Mouse (Mus musculus) adrenal gland, adult (tissue): ENCODE measurements around the gene Fcgr2b.
"Not testable (repeated sequence)": the region's sequence is repeated elsewhere in the genome, so short reads cannot be mapped to it uniquely, and the experiment has no call there.

Experiments used
- DNase-seq, 2 experiments: peaks; one replicate each; pipeline ENCODE4 v3.0.0; 2022 to 2023; ENCODE audit warnings: low spot score in 1 of 2; ENCODE audit not compliant: inconsistent age in 2 of 2

The Fcgr2b gene

GRCm38 (mm10) chr1:170976447-170976846, at the start of gene Fcgr2b:
TSS of gene Fcgr2b (minus strand) at chr1:170976547.
- no peak for DNase-seq

GRCm38 (mm10) chr1:171019311-171019950, 43.1 kb upstream of the Fcgr2b start:
- DNase-seq: peak; percentile 74 to 89

- peak in 1 of 2 experiments; percentile 43 for DNase-seq
Measured at GRCm38 (mm10) chr1:171018737-171019136, 42.4 kb upstream of the Fcgr2b start, which contains the start of gene Fcgr4. TSS of gene Fcgr4 (plus strand) at chr1:171018920.

- DNase-seq: peak; percentile 22 to 41
Measured at GRCm38 (mm10) chr1:171017468-171018158, 41.3 kb upstream of the Fcgr2b start.

DNA sequence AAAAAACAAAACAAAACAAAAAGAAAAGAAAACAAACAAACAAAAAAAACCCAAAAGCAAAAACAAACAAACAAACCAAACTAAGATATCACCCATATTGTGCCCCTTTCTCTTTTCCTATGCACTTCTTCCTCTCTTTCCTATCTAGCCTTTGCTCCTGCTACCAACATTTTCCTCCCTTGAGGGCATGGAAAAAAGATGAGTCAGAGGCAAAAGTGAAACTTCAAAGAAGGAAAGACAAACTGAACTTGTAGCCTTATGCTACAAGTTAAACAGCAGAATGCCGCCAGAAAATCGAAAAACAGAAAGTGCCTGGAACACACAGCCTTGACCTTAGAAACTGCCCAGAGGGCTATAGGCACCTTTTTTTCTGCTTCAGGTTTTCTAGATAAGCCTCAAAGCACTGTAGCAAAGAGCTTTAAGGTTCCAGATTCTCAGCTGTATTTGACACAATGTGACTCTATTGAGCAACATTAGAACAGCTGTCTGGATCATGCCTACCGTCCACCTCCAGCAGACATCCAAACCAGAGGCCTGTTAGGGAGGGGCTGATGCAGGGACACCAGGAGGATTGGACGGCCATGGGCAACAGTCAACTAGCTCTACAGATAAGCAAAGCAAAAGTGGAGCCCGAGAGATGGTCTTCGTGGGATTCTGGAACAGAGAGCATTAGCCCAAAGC, 40.5 kb upstream of the Fcgr2b start:
- DNase-seq: peak; percentile 43 to 82

DNA sequence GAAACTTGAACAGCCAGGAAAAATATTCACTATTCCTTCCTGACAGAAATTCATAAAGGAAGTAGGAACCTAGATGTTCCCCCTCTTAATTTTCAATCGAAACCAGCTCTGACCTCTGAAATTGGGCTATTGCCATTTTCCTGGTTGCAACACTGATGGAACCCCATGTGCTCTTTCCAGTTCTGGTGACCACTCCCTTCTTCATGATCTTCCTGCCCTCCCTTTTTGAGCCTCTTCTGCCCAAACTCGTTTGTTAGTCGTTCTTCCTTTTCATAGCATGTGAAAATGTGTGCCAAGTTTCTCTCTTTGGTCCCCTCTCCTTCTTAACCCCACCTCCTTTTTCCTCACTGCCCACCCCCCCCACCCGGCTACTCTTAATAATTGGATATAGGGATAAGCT, 35.4 kb upstream of the Fcgr2b start:
- no peak for DNase-seq

GRCm38 (mm10) chr1:171006905-171007304, 30.6 kb upstream of the Fcgr2b start:
- DNase-seq: no peak

- DNase-seq: no peak
Measured at GRCm38 (mm10) chr1:171006335-171006734, 30.0 kb upstream of the Fcgr2b start.

DNA sequence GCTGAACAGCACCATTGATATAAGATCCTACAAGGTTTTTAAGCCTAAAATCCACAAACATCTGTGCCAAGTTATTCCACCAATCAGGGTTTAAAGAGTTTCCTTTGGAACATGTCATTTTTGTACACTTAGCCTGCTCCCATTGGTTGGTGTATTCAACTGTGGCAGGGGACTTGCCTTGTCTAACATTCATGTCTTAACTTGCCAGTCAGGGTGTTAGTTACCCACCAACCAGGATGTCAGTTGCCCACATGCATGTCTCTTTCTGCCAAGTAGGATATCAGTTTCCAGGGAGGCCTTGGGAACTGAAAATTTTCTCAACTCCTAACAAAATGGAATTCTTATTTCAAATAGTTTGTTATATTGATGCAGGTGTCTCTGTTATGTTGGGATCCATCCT, 29.2 kb upstream of the Fcgr2b start:
- DNase-seq: no peak

GRCm38 (mm10) chr1:171005081-171005480, 28.7 kb upstream of the Fcgr2b start:
- no peak for DNase-seq

DNA sequence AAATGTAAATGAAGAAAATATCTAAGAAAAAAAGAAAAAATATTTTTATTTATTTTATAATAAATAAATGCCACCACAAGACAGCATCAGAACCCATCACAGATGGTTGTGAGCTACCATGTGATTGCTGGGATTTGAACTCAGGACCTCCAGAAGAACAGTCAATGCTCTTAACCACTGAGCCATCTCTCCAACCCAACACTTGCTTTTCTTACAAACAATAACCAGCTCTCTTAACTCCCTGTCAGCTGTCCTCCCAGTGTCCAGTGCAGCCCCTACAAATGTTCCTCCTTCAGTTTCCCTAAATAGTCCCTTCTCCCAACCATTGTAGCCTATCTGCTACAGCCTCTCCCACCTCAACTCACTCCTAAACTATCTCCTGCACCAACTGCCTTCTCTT, 23.5 kb upstream of the Fcgr2b start:
- DNase-seq: no peak

- peak; percentile 48 to 59 for DNase-seq
Measured at GRCm38 (mm10) chr1:170997756-170998655, 21.7 kb upstream of the Fcgr2b start.

DNA sequence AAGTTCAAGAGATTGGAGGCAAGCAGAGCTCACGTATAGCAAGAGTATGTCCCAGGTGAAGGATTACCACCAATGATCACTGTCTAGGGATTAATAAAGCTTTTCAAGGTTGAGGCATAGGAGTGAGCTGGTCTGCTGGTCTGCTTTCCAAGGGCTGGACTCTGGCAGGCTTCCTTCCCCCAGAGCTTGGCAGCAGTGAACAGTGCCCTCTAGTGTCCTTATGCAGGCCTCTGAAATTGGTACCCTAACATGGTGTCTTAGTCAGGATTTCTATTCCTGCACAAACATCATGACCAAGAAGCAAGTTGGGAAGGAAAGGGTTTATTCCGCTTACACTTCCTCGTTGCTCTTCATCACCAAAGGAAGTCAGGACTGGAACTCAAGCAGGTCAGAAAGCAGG, 20.4 kb upstream of the Fcgr2b start:
- DNase-seq: peak; percentile 72 to 91

GRCm38 (mm10) chr1:170996034-170996433, 19.7 kb upstream of the Fcgr2b start:
- no peak for DNase-seq

DNA sequence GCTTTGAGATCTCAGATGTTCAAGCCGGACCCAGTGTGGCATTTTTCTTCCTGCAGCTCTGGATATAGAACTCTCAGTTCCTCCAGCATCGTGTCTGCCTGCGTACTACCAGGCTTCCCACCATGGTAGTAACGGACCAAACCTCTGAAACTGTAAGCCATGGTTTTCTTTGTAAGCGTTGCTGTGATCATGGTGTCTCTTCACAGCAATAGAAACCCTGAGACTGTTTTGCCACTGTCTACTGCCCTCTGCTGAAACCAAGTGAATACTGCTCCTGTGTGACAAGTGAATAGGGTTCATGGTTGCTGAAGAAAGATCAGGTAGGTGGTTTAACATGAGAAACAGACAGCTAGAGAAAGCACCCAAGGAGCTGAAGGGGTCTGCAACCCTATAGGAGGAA, 16.2 kb upstream of the Fcgr2b start:
- peak; percentile 37 to 81 for DNase-seq

DNA sequence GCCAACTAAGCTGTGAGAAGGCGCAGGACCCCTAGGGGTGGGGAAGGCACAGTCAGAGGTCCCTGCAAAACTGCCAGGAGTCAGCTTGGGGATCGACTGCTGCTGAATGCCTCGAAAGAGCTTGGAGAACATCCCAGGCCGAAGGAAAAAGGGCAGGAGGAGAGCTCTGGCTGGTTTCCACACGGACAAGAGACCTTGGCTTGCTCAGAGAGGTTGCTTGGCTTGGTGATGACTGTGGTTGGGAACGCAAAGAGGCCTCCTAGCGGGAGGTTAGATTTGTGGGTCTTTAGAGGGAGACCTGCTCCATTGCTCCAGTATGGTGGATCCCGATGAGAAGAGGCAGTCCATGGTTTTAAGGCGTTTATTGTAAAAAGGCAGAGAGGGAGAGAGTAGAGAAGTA, 13.3 kb upstream of the Fcgr2b start:
- DNase-seq: peak; percentile 58 to 76

DNA sequence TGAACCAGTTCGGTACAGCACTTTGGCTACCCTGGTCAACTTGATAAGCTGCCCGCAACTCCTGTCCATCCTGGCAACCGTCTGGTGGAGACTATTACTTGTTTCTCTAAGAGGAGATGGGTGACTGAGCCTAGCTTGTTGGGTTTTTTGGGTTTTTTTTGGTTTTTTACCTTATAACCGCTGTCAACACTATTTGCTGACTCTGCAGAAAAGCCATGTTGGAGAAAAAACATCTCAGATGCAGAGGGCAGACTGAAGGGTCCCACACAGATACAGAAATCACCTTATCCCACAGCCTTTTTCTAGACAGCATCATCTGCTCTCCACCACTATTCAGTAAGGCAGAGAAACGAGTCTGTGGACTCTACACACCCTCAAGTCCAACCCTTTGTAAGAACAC, 9.5 kb upstream of the Fcgr2b start:
- no peak for DNase-seq

DNA sequence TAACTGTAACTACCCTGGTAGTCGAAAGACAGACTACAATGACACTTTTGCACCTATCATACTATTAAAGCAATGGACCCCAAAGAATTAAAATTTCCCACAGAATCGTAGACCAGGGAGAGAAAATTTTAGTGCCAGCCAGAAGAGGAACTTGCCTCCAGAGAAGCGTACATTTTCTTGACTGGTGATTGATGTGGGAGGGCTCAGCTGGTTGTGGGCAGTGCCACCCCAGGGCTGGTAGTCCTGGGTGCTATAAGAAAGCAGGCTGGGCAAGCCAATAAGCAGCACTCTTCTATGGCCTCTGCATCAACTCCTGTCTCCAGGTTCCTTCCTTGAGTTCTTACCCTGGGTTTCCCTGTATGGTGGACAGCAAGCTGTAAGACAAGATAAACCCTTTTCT, 8.7 kb upstream of the Fcgr2b start:
- DNase-seq: peak in 1 of 2 experiments; percentile 38

GRCm38 (mm10) chr1:170983066-170983465, 6.7 kb upstream of the Fcgr2b start:
- DNase-seq: no peak

DNA sequence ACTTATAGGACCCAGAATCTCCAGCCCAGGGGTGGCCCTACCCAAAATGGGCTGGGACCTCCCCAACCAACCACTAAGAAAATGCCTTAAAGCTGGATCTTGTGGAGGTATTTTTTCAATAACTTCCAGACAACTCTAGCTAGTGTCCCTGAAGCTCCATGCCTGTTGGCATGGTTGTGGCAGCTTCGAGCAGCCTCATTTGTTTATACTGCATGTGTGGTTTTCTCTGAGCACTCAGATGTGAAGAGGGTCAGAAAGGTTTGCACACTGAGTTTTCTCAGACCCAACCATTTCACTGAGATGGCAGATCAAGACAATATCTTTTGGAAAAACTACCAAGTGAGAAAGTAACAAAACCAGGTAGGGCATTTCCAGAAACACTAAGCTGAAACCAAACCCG, 6.0 kb upstream of the Fcgr2b start:
- DNase-seq: no peak

DNA sequence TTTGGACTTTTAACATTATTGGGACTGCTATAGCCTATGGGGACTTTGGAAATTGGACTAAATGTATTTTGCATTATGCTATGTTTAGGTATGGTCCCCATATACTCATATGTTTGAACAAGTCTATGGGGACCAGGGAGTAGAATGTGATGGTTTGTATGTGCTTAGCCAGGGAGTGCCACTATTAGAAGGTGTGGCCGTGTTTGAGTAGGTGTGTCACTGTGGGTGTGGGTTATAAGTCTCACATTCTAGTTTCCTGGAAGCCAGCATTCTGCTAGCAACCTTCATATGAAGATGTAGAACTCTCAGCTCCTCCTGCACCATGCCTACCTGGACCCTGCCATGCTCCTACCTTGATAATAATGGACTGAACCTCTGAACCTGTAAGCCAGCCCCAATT, 5.3 kb upstream of the Fcgr2b start:
- DNase-seq: not testable (repeated sequence)
